Mouse (Mus musculus): ENCODE data around the gene Pemt.

DNA sequence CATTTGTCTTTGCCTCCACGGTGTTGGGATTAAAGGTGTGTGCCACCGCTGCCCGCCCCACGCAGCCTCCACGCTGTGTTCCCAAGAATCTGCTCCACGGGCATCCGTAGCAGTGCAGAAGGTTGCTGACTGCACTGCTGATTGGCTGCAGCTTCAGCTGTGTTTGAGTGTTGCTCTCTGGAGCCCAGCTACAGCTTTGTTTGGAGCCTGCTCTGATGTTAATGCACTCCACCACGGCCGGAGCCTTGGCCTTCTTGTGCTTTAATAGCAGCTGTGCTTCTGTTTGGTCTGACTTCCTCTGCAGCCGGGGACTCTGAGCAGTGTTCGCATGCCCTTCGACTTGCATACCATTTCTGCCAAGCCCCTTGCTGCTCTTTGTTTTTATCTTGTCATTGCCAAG lies 112.3 kb downstream of the Pemt start:
- TF ChIP-seq CTCF (IDR thresholded peaks at IDR 0.05) (no peak), EP300 (IDR thresholded peaks at IDR 0.05) (no peak)
